Mouse (Mus musculus): ENCODE results near the gene Wwc2. TPM values are rescaled to one million over a fixed set of nuclear protein-coding genes. Genes with fewer than 3 reads are reported as not detected.
A peak's percentile ranks its signal among the peaks of the same experiment; 100 is the strongest.
"Not testable (repeated sequence)": the region's sequence is repeated elsewhere in the genome, so short reads cannot be mapped to it uniquely, and the experiment has no call there.

Wwc2 gene
- polyA plus RNA-seq, 1 experiment: 1.4 TPM

- 49% methylated on average over 13 of the region's 13 CpGs for WGBS
- DNase-seq (ENCODE audit: low read depth, low spot score): no peak
These were observed 118.2 kb downstream of the Wwc2 start for GRCm38 (mm10) chr8:47872361-47873107.

GRCm38 (mm10) chr8:47867067-47867466 lies 123.7 kb downstream of the Wwc2 start:
- WGBS: 23% methylated on average over 8 of the region's 8 CpGs
- peak; percentile 35 for DNase-seq (ENCODE audit: low read depth, low spot score)

GRCm38 (mm10) chr8:47866568-47866967 lies 124.2 kb downstream of the Wwc2 start:
- WGBS: 83% methylated on average over 8 of the region's 8 CpGs
- no peak for DNase-seq (ENCODE audit: low read depth, low spot score)

- 95% methylated on average over 12 of the region's 12 CpGs for WGBS
- no peak for DNase-seq (ENCODE audit: low read depth, low spot score)
These were observed 131.5 kb downstream of the Wwc2 start for GRCm38 (mm10) chr8:47859259-47859658.

- no peak for DNase-seq (ENCODE audit: low read depth, low spot score)
These were observed 137.4 kb downstream of the Wwc2 start for GRCm38 (mm10) chr8:47853356-47853755.

GRCm38 (mm10) chr8:47852737-47853136 lies 138.0 kb downstream of the Wwc2 start:
- DNase-seq (ENCODE audit: low read depth, low spot score): no peak
- WGBS: 58% methylated on average over 5 of the region's 5 CpGs

More at GRCm38 (mm10) chr8:47853356-47853755, 137.4 kb downstream of the Wwc2 start:
- 83% methylated on average over 5 of the region's 5 CpGs for WGBS

- 70% methylated on average over 12 of the region's 12 CpGs for whole genome bisulfite sequencing
- DNase-seq (ENCODE audit: low read depth, low spot score): no peak
These were observed 138.8 kb downstream of the Wwc2 start for GRCm38 (mm10) chr8:47851824-47852502.

- DNase-seq (ENCODE audit: low read depth, low spot score): no peak
These were observed 140.9 kb downstream of the Wwc2 start for GRCm38 (mm10) chr8:47849842-47850241.

GRCm38 (mm10) chr8:47847931-47848330 lies 142.8 kb downstream of the Wwc2 start:
- no peak for DNase-seq (ENCODE audit: low read depth, low spot score)
- 91% methylated on average over 6 of the region's 6 CpGs for WGBS

More at GRCm38 (mm10) chr8:47849842-47850241, 140.9 kb downstream of the Wwc2 start:
- WGBS: 80% methylated on average over 8 of the region's 8 CpGs

GRCm38 (mm10) chr8:47847161-47847560 lies 143.6 kb downstream of the Wwc2 start:
- WGBS: 94% methylated on average over 14 of the region's 14 CpGs
- DNase-seq (ENCODE audit: low read depth, low spot score): no peak

- DNase-seq (ENCODE audit: low read depth, low spot score): no peak
These were observed 144.8 kb downstream of the Wwc2 start for GRCm38 (mm10) chr8:47845956-47846355.

GRCm38 (mm10) chr8:47843651-47844050 lies 147.1 kb downstream of the Wwc2 start:
- no peak for DNase-seq (ENCODE audit: low read depth, low spot score)
- WGBS: 96% methylated on average over 10 of the region's 10 CpGs

More at GRCm38 (mm10) chr8:47845956-47846355, 144.8 kb downstream of the Wwc2 start:
- WGBS: 74% methylated on average over 13 of the region's 13 CpGs

- 78% methylated on average over 7 of the region's 7 CpGs for WGBS
These were observed 147.7 kb downstream of the Wwc2 start for GRCm38 (mm10) chr8:47843063-47843462.

GRCm38 (mm10) chr8:47833944-47834343 lies 156.8 kb downstream of the Wwc2 start:
- WGBS: 82% methylated on average over 1 of the region's 1 CpGs

More at GRCm38 (mm10) chr8:47843063-47843462, 147.7 kb downstream of the Wwc2 start:
- DNase-seq (ENCODE audit: low read depth, low spot score): no peak

GRCm38 (mm10) chr8:47832616-47833015 lies 158.1 kb downstream of the Wwc2 start:
- 68% methylated on average over 6 of the region's 6 CpGs for WGBS
- DNase-seq (ENCODE audit: low read depth, low spot score): no peak

More at GRCm38 (mm10) chr8:47833944-47834343, 156.8 kb downstream of the Wwc2 start:
- DNase-seq (ENCODE audit: low read depth, low spot score): no peak

GRCm38 (mm10) chr8:47826911-47827310 lies 163.8 kb downstream of the Wwc2 start:
- DNase-seq (ENCODE audit: low read depth, low spot score): no peak
- 87% methylated on average over 9 of the region's 9 CpGs for WGBS

- WGBS: 66% methylated on average over 5 of the region's 5 CpGs
- DNase-seq (ENCODE audit: low read depth, low spot score): no peak
These were observed 165.1 kb downstream of the Wwc2 start for GRCm38 (mm10) chr8:47825596-47825995.

- WGBS: 78% methylated on average over 13 of the region's 13 CpGs
- no peak for DNase-seq (ENCODE audit: low read depth, low spot score)
These were observed 166.5 kb downstream of the Wwc2 start, which contains the start of gene Cldn22 for GRCm38 (mm10) chr8:47824182-47824581. Gene Cldn22, plus strand, starts transcription at chr8:47824482.

- whole genome bisulfite sequencing: 61% methylated on average over 10 of the region's 10 CpGs
- no peak for DNase-seq (ENCODE audit: low read depth, low spot score)
These were observed 166.9 kb downstream of the Wwc2 start for GRCm38 (mm10) chr8:47823777-47824176.

- DNase-seq (ENCODE audit: low read depth, low spot score): not testable (repeated sequence)
- 52% methylated on average over 7 of the region's 9 CpGs for WGBS
These were observed 168.2 kb downstream of the Wwc2 start for GRCm38 (mm10) chr8:47822541-47822940.

GRCm38 (mm10) chr8:47821843-47822242 lies 168.9 kb downstream of the Wwc2 start, which contains the start of gene Cldn24:
Gene Cldn24, plus strand, starts transcription at chr8:47822143.
- WGBS: 85% methylated on average over 6 of the region's 6 CpGs
- DNase-seq (ENCODE audit: low read depth, low spot score): no peak

All from large intestine, adult 2 months (tissue).